Comparison of ENCODE assay signal across 17 mouse cellular contexts in the genomic region with DNA sequence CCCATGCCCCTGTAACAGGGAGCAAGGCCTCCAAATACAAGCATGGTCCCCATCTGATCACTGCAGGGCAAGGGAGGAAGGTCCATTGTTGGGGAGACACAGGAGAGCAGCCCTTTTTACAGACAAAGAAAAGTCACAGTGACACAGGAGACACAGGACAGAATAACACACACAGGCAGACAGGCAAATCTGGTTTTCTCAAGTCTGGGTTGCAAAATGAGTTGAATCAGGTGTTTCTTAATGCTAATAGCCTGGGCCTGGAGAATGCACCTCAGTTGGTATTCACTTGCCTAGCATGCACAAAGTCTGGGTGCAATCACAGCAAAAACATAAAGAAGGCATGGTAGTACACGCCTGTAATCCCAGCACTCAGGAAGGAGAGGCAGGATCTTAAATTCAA. TPM values are rescaled to one million over a fixed set of nuclear protein-coding genes. Genes with fewer than 3 reads are reported as not detected.
DNase-seq lines count a peak whose midpoint lies in the region; ATAC-seq lines count a peak whose summit lies in the region.
"Had no signal": no experiment of that assay in that cellular context is flagged by ENCODE, and none has a peak within 500 bp of the region (broad histone marks: within the 10 kb centered on the region; RNA-seq: fewer than 3 reads in every experiment).

No protein-coding gene starts in this region.

- H3K36me3 ChIP-seq in hindbrain, embryonic 13.5 days, result peaks cover 6% of the 10 kb centered on the region; the same call in 1 of the 2 replicates
- H3K36me3 ChIP-seq in hindbrain, embryonic 12.5 days, result peaks cover 6% of the 10 kb centered on the region; the same call in 1 of the 2 replicates
- no peaks in the 10 kb centered on the region for H3K36me3 ChIP-seq in neural tube, embryonic 13.5 days
- H3K36me3 ChIP-seq in limb, embryonic 12.5 days, result peaks cover 32% of the 10 kb centered on the region; the same call in 1 of the 2 replicates
- H3K36me3 ChIP-seq: hindbrain, embryonic 15.5 days had no signal

- peak overlapping the region; percentile 8; the same call in 1 of the 2 replicates for H3K27ac ChIP-seq in hindbrain, embryonic 13.5 days
- H3K27ac ChIP-seq in hindbrain, embryonic 12.5 days, result no peak overlapping the region
- peak overlapping the region; percentile 49; the same call in 1 of the 2 replicates for H3K27ac ChIP-seq in neural tube, embryonic 13.5 days (replicated peaks)
- peak overlapping the region; percentile 69 for H3K27ac ChIP-seq in limb, embryonic 12.5 days
- H3K27ac ChIP-seq: hindbrain, embryonic 15.5 days had no signal

- no peaks in the 10 kb centered on the region for H3K9me3 ChIP-seq in hindbrain, embryonic 13.5 days
- no peaks in the 10 kb centered on the region for H3K9me3 ChIP-seq in hindbrain, embryonic 12.5 days (replicated peaks)
- no peaks in the 10 kb centered on the region for H3K9me3 ChIP-seq in neural tube, embryonic 13.5 days
- H3K9me3 ChIP-seq in limb, embryonic 12.5 days, result no peaks in the 10 kb centered on the region
- H3K9me3 ChIP-seq: heart, embryonic 12.5 days; hindbrain, embryonic 15.5 days had no signal

- WGBS in hindbrain, embryonic 13.5 days, result 88% methylated on average over 1 of the region's 1 CpGs
- WGBS in hindbrain, embryonic 12.5 days, result 90% methylated on average over 1 of the region's 1 CpGs
- WGBS in neural tube, embryonic 13.5 days, result 81% methylated on average over 1 of the region's 1 CpGs
- 34% methylated on average over 1 of the region's 1 CpGs for WGBS in limb, embryonic 12.5 days

- H3K27me3 ChIP-seq in hindbrain, embryonic 13.5 days, result no peaks in the 10 kb centered on the region
- no peaks in the 10 kb centered on the region for H3K27me3 ChIP-seq in hindbrain, embryonic 12.5 days
- no peaks in the 10 kb centered on the region for H3K27me3 ChIP-seq in neural tube, embryonic 13.5 days
- no peaks in the 10 kb centered on the region for H3K27me3 ChIP-seq in limb, embryonic 12.5 days
- H3K27me3 ChIP-seq: heart, embryonic 12.5 days; hindbrain, embryonic 15.5 days had no signal

- no peak overlapping the region for H3K4me3 ChIP-seq in hindbrain, embryonic 13.5 days
- no peak overlapping the region for H3K4me3 ChIP-seq in hindbrain, embryonic 12.5 days
- no peak overlapping the region for H3K4me3 ChIP-seq in neural tube, embryonic 13.5 days
- no peak overlapping the region for H3K4me3 ChIP-seq in limb, embryonic 12.5 days (replicated peaks)
- H3K4me3 ChIP-seq: heart, embryonic 12.5 days; hindbrain, embryonic 15.5 days had no signal

- H3K4me1 ChIP-seq in hindbrain, embryonic 13.5 days (replicated peaks), result peaks cover 60% of the 10 kb centered on the region
- H3K4me1 ChIP-seq in hindbrain, embryonic 12.5 days, result peaks cover 34% of the 10 kb centered on the region
- peaks cover 62% of the 10 kb centered on the region for H3K4me1 ChIP-seq in neural tube, embryonic 13.5 days (replicated peaks)
- H3K4me1 ChIP-seq in limb, embryonic 12.5 days (replicated peaks), result peaks cover 65% of the 10 kb centered on the region

- ATAC-seq in hindbrain, embryonic 13.5 days (ENCODE audit: low FRiP score), result no peak
- no peak for ATAC-seq in hindbrain, embryonic 12.5 days (ENCODE audit: low FRiP score)
- no peak for ATAC-seq in neural tube, embryonic 13.5 days (ENCODE audit: low read depth)
- no peak; the same call in 1 of the 2 replicates for ATAC-seq in limb, embryonic 12.5 days (ENCODE audit: insufficient number of reproducible peaks, insufficient read depth, low FRiP score, low TSS enrichment, low read depth)
- ATAC-seq in frontal cortex, adult (ENCODE audit: low TSS enrichment), result no peak
- ATAC-seq in erythroid progenitor cell, adult 5-6 weeks (replicated peaks; ENCODE audit: low FRiP score, poor library complexity, severe bottlenecking), result no peak
- ATAC-seq: activated CD4-positive, CD25-positive, alpha-beta regulatory T cell, adult 4 months; lung, postnatal 0 days had no signal

- no peak for DNase-seq in neural tube, embryonic 10.5 days (ENCODE audit: extremely low spot score, low spot score)
- DNase-seq: cerebellum, adult 11 months; kidney, adult 9 months; left cerebral cortex, postnatal 4 days; right cerebral cortex, postnatal 4 days had no signal

- H3K9ac ChIP-seq in hindbrain, embryonic 13.5 days, result no peak overlapping the region
- H3K9ac ChIP-seq in hindbrain, embryonic 12.5 days, result no peak overlapping the region
- H3K9ac ChIP-seq in neural tube, embryonic 13.5 days, result no peak overlapping the region
- H3K9ac ChIP-seq in limb, embryonic 12.5 days (replicated peaks), result no peak overlapping the region
- H3K9ac ChIP-seq: heart, embryonic 12.5 days; hindbrain, embryonic 15.5 days had no signal

- no peak overlapping the region for H3K4me2 ChIP-seq in hindbrain, embryonic 13.5 days
- H3K4me2 ChIP-seq in hindbrain, embryonic 12.5 days (replicated peaks), result no peak overlapping the region
- no peak overlapping the region for H3K4me2 ChIP-seq in neural tube, embryonic 13.5 days
- peak overlapping the region; percentile 5 for H3K4me2 ChIP-seq in limb, embryonic 12.5 days
- H3K4me2 ChIP-seq: heart, embryonic 12.5 days; hindbrain, embryonic 15.5 days had no signal

RNA-seq across cellular contexts. Expression of a gene that starts 8.6 kb away (rescaled TPM):
- polyA plus RNA-seq in hindbrain, embryonic 13.5 days (2015; fragmentation: Nextera tagmentation; extraction: Ambion mirVana), result 66.3 and 66.4 TPM in 2 replicates
- polyA plus RNA-seq in hindbrain, embryonic 12.5 days (2016; fragmentation: Nextera tagmentation; extraction: Ambion mirVana), result 63.2 and 71.0 TPM in 2 replicates
- 50.3 and 61.8 TPM in 2 replicates for polyA plus RNA-seq in neural tube, embryonic 13.5 days (2015; fragmentation: Nextera tagmentation; extraction: Ambion mirVana)
- 60.2 and 72.2 TPM in 2 replicates for polyA plus RNA-seq in limb, embryonic 12.5 days (2016; fragmentation: Nextera tagmentation; extraction: Ambion mirVana)
- 69.2 and 88.4 TPM in 2 replicates for total RNA-seq in erythroid progenitor cell, adult 5-6 weeks (2015; ENCODE audit: low replicate concordance)
- total RNA-seq in erythroid progenitor cell, adult 5-6 weeks (2017; ENCODE audit: low replicate concordance), result 9.1 and 9.5 TPM in 2 replicates

RNA-seq across cellular contexts. Expression of a gene that starts 26.1 kb away (rescaled TPM):
- polyA plus RNA-seq in hindbrain, embryonic 13.5 days (2015; fragmentation: Nextera tagmentation; extraction: Ambion mirVana), result 0.09 TPM in 1 of 2 replicates, not detected in the other
- polyA plus RNA-seq in hindbrain, embryonic 12.5 days (2016; fragmentation: Nextera tagmentation; extraction: Ambion mirVana), result 0.10 TPM in 1 of 2 replicates, not detected in the other
- 0.14 TPM in 1 of 2 replicates, not detected in the other for polyA plus RNA-seq in neural tube, embryonic 13.5 days (2015; fragmentation: Nextera tagmentation; extraction: Ambion mirVana)
- polyA plus RNA-seq in limb, embryonic 12.5 days (2016; fragmentation: Nextera tagmentation; extraction: Ambion mirVana), result 0.26 TPM in 1 of 2 replicates, not detected in the other
- total RNA-seq in erythroid progenitor cell, adult 5-6 weeks (2015; ENCODE audit: low replicate concordance), result not detected in 2 replicates
- not detected in 2 replicates for total RNA-seq in erythroid progenitor cell, adult 5-6 weeks (2017; ENCODE audit: low replicate concordance)
- total RNA-seq: common myeloid progenitor, adult 5-6 weeks; megakaryocyte-erythroid progenitor cell, adult 5-6 weeks had no signal
- polyA plus RNA-seq: activated CD4-positive, CD25-positive, alpha-beta regulatory T cell, adult 4 months; heart, embryonic 12.5 days had no signal

RNA-seq across cellular contexts. Expression of a gene that starts 31.7 kb away (rescaled TPM):
- 15.3 and 16.1 TPM in 2 replicates for polyA plus RNA-seq in hindbrain, embryonic 13.5 days (2015; fragmentation: Nextera tagmentation; extraction: Ambion mirVana)
- 12.5 and 13.5 TPM in 2 replicates for polyA plus RNA-seq in hindbrain, embryonic 12.5 days (2016; fragmentation: Nextera tagmentation; extraction: Ambion mirVana)
- polyA plus RNA-seq in neural tube, embryonic 13.5 days (2015; fragmentation: Nextera tagmentation; extraction: Ambion mirVana), result 14.9 and 15.0 TPM in 2 replicates
- 11.3 and 11.6 TPM in 2 replicates for polyA plus RNA-seq in limb, embryonic 12.5 days (2016; fragmentation: Nextera tagmentation; extraction: Ambion mirVana)
- total RNA-seq in erythroid progenitor cell, adult 5-6 weeks (2015; ENCODE audit: low replicate concordance), result 2.2 and 5.4 TPM in 2 replicates
- 2.5 and 2.6 TPM in 2 replicates for total RNA-seq in erythroid progenitor cell, adult 5-6 weeks (2017; ENCODE audit: low replicate concordance)
